Mouse (Mus musculus) E14TG2a.4 (cell line): ENCODE measurements around the gene Sprr2k.

ENCODE experiments used
- CTCF ChIP-seq: conservative IDR thresholded peaks from 2 replicates; pipeline ENCODE4 v1.5.1; 2014; ENCODE audit warnings: low read length
- NANOG ChIP-seq: IDR thresholded peaks from 2 replicates; pipeline ENCODE4 v1.6.1; 2014; ENCODE audit warnings: borderline replicate concordance, low read length, mixed read lengths
- POU5F1 ChIP-seq: IDR thresholded peaks from 2 replicates; pipeline ENCODE4 v1.6.1; 2014; ENCODE audit warnings: low read length, borderline replicate concordance

DNA sequence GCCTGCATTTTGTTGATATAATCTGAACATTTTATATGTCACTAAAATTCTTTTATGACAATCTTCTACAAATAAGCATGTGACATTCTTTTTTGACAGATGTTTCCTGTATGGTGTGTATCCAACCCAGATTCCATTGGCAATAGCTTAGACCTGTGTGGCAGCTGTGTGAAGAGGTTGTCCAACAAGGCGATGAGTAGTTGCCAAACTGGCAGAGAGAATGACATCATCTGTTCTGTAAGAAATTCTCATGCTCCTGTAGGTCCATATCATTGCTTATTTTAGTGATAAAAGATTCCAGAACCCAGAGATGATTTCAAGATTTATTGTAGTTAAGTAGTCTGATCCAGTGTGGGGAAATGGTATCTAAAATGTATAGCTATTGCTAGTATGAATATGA lies 34.2 kb downstream of the Sprr2k start:
- TF ChIP-seq CTCF (no peak), NANOG (no peak), POU5F1 (no peak)
